Mouse (Mus musculus) ES-Bruce4 (cell line): ENCODE measurements around the gene Slc11a2. TPM values are rescaled to one million over a fixed set of nuclear protein-coding genes. Genes with fewer than 3 reads are reported as not detected.
"Not testable (repeated sequence)": the region's sequence is repeated elsewhere in the genome, so short reads cannot be mapped to it uniquely, and the experiment has no call there.

Source experiments
- H3K27ac ChIP-seq: 2 replicates; pipeline ENCODE4 v1.5.1; 2012; ENCODE audit warnings: low read length, inconsistent platforms; ENCODE audit not compliant: insufficient read depth
- H3K27me3 ChIP-seq: 2 replicates; pipeline ENCODE4 v1.6.1; 2012; ENCODE audit warnings: mild to moderate bottlenecking, low read length, inconsistent platforms; ENCODE audit not compliant: control insufficient read depth, poor library complexity, insufficient read depth, severe bottlenecking
- H3K36me3 ChIP-seq: 2 replicates; pipeline ENCODE4 v1.6.1; 2012; ENCODE audit warnings: inconsistent platforms, mild to moderate bottlenecking, low read length, moderate library complexity; ENCODE audit not compliant: control insufficient read depth, poor library complexity, insufficient read depth, severe bottlenecking
- H3K4me1 ChIP-seq: one replicate; pipeline ENCODE4 v1.8.1; 2011; ENCODE audit warnings: low read length; ENCODE audit not compliant: control insufficient read depth, insufficient read depth
- H3K4me3 ChIP-seq: 2 replicates; pipeline ENCODE4 v1.5.1; 2011; ENCODE audit warnings: low read depth, mild to moderate bottlenecking, low read length
- H3K9ac ChIP-seq: 2 replicates; pipeline ENCODE4 v1.6.1; 2012; ENCODE audit warnings: low read depth, mild to moderate bottlenecking, inconsistent platforms; ENCODE audit not compliant: poor library complexity, severe bottlenecking
- H3K9me3 ChIP-seq: replicated peaks from 2 replicates; pipeline ENCODE4 v1.6.1; 2012; ENCODE audit warnings: mild to moderate bottlenecking, low read length, inconsistent platforms; ENCODE audit not compliant: control insufficient read depth, poor library complexity, insufficient read depth, severe bottlenecking
- CTCF ChIP-seq: IDR thresholded peaks from one replicate; pipeline ENCODE4 v1.8.1; 2011; ENCODE audit warnings: low read depth, low read length
- EP300 ChIP-seq: IDR thresholded peaks from 2 replicates; pipeline ENCODE4 v1.6.1; 2011; ENCODE audit warnings: low read depth, low read length; ENCODE audit not compliant: insufficient read depth
- POLR2A ChIP-seq: IDR thresholded peaks from one replicate; pipeline ENCODE4 v1.8.1; 2011; ENCODE audit warnings: low read length; ENCODE audit not compliant: insufficient read depth
- polyA plus RNA-seq: library from polyadenylated mRNA; stranded (reverse); fragments of >200 nt; gene quantifications from 2 replicates; pipeline ENCODE4 v1.2.4, GENCODE M21; 2011; ENCODE audit warnings: low read depth; ENCODE audit not compliant: missing spikeins, insufficient read depth, insufficient read length

Gene Slc11a2
- polyA plus RNA-seq, 1 experiment = 29.9 TPM

- Histone ChIP-seq H3K27me3 (no peaks in the 10 kb centered on the region), H3K4me1 (no peaks in the 10 kb centered on the region), H3K27ac (no peak overlapping the region), H3K9me3 (no peaks in the 10 kb centered on the region), H3K4me3 (no peak overlapping the region), H3K9ac (no peak overlapping the region), H3K36me3 (no peaks in the 10 kb centered on the region)
- TF ChIP-seq CTCF (no peak), EP300 (no peak), POLR2A (no peak)
These were observed 5.2 kb upstream of the Slc11a2 start for GRCm38 (mm10) chr15:100429959-100430565.

- no peaks in the 10 kb centered on the region for H3K36me3 ChIP-seq
- H3K4me3 ChIP-seq = no peak overlapping the region
- TF ChIP-seq EP300 (no peak), CTCF (no peak), POLR2A (no peak)
- no peaks in the 10 kb centered on the region for H3K27me3 ChIP-seq
- H3K9ac ChIP-seq = no peak overlapping the region
- no peaks in the 10 kb centered on the region for H3K4me1 ChIP-seq
- H3K27ac ChIP-seq = no peak overlapping the region
- H3K9me3 ChIP-seq = no peaks in the 10 kb centered on the region
These were observed 3.5 kb upstream of the Slc11a2 start for GRCm38 (mm10) chr15:100428296-100428905.

- Histone ChIP-seq H3K9ac (0 out of 2 replicates have a peak overlapping the region, but pooled peaks have one; percentile 95), H3K27ac (no peak overlapping the region), H3K4me1 (no peaks in the 10 kb centered on the region), H3K9me3 (no peaks in the 10 kb centered on the region), H3K27me3 (no peaks in the 10 kb centered on the region), H3K36me3 (no peaks in the 10 kb centered on the region), H3K4me3 (no peak overlapping the region)
- TF ChIP-seq EP300 = no peak
- no peak for TF ChIP-seq CTCF
- TF ChIP-seq POLR2A = no peak
These were observed 956 bp downstream of the Slc11a2 start for GRCm38 (mm10) chr15:100423916-100424315.

- no peaks in the 10 kb centered on the region for H3K27me3 ChIP-seq
- H3K9me3 ChIP-seq = no peaks in the 10 kb centered on the region
- TF ChIP-seq POLR2A (no peak), CTCF (no peak), EP300 (no peak)
- peak overlapping the region; percentile 82 for H3K4me3 ChIP-seq
- no peaks in the 10 kb centered on the region for H3K4me1 ChIP-seq
- H3K27ac ChIP-seq = no peak overlapping the region
- no peaks in the 10 kb centered on the region for H3K36me3 ChIP-seq
- peak overlapping the region; percentile 95 for H3K9ac ChIP-seq
These were observed 1.7 kb downstream of the Slc11a2 start for GRCm38 (mm10) chr15:100422899-100423860.

DNA sequence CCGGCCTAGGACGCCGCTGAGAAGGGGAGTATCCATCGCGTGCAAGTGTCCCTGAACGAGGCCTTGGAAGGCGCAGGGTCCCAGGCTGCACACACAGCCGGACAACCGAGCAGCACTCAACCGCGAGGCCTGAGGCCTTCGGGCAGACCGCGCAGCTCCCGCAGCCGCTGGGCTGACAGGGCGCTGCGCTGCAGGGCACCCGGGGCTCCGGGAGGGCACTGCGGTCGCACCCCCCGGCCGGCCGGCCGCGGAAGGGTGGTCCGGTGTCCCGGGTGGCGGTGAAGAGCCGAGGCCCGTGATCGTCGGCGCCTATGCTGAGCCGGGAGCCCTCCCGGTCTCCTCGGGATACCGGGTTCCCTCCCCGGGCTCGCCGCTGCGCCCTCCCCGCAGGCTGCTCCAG, 2.4 kb downstream of the Slc11a2 start:
- peak overlapping the region; percentile 95 for H3K9ac ChIP-seq
- no peaks in the 10 kb centered on the region for H3K27me3 ChIP-seq
- TF ChIP-seq EP300 (no peak), POLR2A (no peak), CTCF (no peak)
- H3K27ac ChIP-seq = no peak overlapping the region
- H3K4me1 ChIP-seq = no peaks in the 10 kb centered on the region
- H3K36me3 ChIP-seq = no peaks in the 10 kb centered on the region
- H3K4me3 ChIP-seq = peak overlapping the region; percentile 64
- no peaks in the 10 kb centered on the region for H3K9me3 ChIP-seq

- not testable (repeated sequence) for H3K4me1 ChIP-seq, H3K27ac ChIP-seq, H3K27me3 ChIP-seq, H3K9me3 ChIP-seq, H3K36me3 ChIP-seq
- Histone ChIP-seq H3K4me3 (peak within 1 kb of the TSS; percentile 64), H3K9ac (peak within 1 kb of the TSS; percentile 95)
These were observed 3.1 kb downstream of the Slc11a2 start, which contains the start of gene Gm5475 for GRCm38 (mm10) chr15:100421758-100422197. Gene Gm5475 (plus strand): TSS chr15:100422147.
